Mouse (Mus musculus) c-Kit-positive CD71-positive TER-119-positive erythroid progenitor cells, embryonic 14.5 days (primary cell): Measurements from ENCODE around the gene Atf3.

Experiments used
- DNase-seq: peaks from one replicate; pipeline ENCODE4 v3.0.0-alpha.2; 2013; ENCODE audit warnings: low spot score

Atf3 gene

DNA sequence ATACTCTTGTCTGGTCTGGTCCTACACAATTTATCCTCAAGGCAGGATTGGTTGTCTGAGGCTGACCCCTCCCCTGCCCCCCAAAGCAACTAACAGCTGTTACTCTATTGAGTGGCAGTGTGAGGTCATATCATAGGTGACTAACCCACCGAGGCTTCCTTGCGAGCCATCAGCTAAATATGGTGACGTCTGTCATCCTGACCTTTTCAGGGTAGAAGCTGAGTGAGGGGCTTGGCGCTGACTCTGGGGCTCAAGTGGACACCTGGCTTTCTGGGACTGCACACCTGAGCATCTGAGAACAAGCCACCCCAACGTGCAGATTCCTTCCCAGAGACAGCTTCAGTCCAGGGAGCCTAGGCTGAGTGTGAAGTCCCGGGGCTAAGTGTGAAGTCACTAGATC lies at the start of gene Atf3:
TSS of gene Atf3 (minus strand) at position 101 of the 400 bp plus-strand sequence.
- DNase-seq, result no peak

GRCm38 (mm10) chr1:191267162-191267561 lies 49.3 kb upstream of the Atf3 start:
- no peak for DNase-seq

DNA sequence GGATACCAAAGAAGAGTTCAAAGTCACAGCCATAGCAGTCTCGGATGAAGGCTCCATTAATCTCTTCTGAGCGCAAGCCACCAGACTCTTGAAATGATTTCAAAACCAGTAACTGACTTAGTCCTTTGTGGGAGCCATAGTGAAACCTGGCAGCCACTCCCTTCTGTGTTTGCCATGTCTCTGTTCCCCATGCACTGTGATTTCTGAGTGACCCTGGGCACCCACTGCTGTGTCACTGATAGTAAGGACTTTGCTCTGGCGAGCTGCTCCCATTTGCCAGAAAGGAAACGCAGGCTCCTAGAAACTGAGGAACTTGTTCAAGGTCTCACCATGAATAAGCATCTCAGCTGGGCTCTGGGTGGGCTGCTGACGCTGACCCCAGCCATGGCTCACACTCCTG lies 45.6 kb upstream of the Atf3 start:
- DNase-seq, result no peak

DNA sequence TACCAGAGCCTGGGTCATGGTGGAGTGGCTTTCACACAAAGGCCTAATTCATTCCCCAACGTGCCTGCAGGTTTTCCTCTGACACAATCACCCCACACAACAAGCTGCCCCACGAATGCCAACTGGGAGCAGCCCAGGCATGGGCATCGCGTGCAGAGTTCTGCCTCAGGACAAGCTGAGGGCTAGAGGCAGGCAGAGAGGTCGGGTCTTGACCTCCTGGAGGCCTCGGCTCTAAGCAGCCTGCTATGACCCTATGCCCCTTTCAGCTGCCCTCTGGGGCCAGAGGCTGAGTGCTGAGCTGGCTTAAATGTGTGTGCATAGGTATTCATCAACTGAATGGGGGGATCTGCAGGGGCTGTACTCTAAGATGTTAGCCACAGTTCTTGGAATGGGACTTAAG lies 44.0 kb upstream of the Atf3 start:
- no peak for DNase-seq

- DNase-seq, result no peak
Observed at GRCm38 (mm10) chr1:191259661-191260060, 41.8 kb upstream of the Atf3 start.

GRCm38 (mm10) chr1:191259121-191259520 lies 41.3 kb upstream of the Atf3 start:
- no peak for DNase-seq

DNA sequence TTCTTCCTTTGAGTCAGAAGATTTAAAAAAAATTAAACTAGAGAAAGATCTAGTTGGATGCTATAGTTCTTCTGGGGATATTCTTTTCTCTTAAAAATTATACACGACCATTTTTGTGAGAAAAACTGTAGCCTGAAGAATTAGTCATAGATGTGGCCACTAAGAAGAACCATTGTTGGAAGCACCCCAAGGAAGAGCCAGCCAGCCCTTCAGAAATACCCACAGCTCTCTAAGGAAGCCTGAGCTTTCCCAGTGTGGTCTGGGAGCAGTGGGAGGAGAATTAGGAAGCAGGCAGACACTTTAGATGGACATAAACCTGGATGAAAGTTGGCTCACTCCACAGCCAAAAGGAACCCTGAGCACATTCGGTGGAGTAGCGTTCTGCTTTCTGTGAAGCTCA lies 40.7 kb upstream of the Atf3 start:
- no peak for DNase-seq

DNA sequence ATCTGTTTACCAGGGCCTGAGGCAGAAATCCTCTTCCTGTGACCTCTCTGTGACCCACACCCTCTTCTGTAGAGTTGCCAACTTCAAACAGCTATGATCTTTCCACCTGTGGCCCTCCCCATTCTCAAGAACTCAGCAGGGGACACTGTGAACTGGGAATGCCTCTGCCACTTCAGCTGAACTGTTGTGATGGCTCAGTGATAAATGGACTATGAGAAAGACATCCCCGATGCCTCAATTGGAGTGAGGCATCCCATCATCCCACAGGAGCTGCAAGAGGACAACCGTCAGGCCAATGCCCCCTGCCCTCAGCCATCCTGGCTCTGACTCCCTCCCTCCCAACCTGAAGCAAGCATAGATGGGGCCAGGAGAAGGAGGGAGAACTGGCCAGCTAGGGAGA lies 40.1 kb upstream of the Atf3 start:
- no peak for DNase-seq

DNA sequence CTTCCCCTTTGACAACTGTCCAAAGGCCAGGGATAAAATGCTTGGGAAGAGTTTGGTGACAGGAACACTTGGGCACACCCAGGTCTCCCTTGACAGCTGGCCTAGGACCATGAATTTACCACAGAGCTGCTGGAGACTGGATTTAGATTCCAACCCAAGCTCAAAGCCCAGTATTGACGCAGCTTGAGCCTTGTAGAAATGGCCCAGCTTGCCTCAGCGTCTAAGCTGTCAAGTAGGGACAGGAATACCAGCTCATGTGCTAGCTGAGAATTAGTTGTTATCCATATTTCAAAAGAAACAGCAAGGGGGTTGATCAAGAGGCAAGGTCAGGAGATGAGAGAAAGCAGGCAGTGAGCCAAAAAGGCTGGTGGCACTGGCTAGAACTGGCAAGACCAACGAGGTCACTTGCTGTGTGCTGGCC lies 39.5 kb upstream of the Atf3 start:
- no peak for DNase-seq

- no peak for DNase-seq
Observed at GRCm38 (mm10) chr1:191256566-191257350, 38.9 kb upstream of the Atf3 start.

DNA sequence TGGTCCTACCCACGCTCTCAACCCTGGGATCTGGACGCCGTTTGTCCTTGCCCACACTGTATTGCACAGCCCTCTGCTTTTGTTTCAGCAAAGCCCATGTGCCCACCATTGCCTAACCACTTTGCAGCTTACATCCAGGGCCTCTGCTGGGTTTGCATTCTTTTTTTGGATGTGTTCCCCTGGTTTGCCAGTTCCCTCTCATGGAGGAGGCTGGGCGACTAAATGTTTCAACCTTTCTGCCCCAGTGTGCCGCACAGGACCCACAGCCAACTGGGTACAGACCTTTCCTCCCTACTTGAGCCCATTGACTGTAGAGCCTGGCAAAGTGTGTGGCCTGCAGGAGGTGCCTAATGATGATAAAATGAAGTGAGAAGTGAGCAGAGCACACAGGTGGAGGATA lies 38.3 kb upstream of the Atf3 start:
- no peak for DNase-seq

GRCm38 (mm10) chr1:191254448-191254847 lies 36.6 kb upstream of the Atf3 start:
- no peak for DNase-seq

DNA sequence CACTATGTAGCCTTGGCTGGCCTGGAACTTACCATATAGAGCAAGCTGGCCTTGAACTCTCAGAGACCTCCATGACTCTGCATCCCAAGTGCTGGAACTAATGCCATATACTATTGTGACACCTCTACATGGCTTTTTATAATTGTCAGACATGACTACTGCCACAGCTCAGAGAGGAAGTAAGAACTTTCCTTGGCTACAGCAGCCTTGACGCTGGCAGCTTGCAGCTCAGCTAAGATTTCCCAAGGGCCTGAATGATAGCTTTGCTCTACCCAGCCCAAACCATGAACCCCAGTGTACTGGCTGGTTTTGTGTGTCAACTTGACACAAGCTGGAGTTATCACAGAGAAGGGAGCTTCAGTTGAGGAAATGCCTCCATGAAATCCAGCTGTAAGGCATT lies 35.8 kb upstream of the Atf3 start:
- DNase-seq, result no peak

- DNase-seq, result no peak
Observed at GRCm38 (mm10) chr1:191249975-191250374, 32.1 kb upstream of the Atf3 start.

DNA sequence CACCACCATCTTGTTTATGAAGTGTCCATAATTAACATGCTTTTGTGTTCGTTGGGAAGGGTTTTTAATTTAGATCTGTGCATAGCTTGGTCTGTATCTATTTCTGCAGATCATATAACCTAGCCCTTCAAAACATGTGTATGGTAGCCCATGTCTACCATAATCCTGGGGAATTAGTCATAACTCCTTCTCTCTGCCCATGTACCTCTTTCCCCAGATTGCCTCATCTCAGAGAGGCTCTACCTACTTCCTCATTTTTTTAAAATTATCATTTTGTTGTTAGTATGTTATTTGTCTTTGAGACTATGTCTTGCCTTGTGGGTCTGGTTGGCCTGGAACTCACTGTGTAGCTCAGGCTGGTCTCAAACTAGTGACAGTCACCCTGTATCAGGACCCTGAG lies 30.6 kb upstream of the Atf3 start:
- no peak for DNase-seq

DNA sequence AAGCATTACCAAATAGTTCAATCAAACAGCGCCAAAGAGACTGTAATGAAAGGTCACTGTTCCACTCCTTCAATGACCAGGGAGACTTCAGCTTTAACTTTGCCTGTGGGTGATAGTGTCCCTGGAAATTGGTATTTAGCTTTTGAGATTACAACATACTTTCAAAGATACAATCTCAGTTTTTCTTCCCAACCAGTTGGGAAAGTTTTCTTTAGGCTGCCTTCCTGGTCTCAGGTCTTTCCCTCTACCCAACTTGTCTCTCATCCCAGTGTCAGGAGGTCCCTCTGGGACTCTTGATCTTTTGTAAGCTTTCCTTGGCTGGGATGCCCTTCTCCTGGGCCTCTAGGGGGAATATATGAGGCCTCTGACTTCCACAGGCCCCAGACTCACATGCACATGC lies 29.7 kb upstream of the Atf3 start:
- no peak for DNase-seq

DNA sequence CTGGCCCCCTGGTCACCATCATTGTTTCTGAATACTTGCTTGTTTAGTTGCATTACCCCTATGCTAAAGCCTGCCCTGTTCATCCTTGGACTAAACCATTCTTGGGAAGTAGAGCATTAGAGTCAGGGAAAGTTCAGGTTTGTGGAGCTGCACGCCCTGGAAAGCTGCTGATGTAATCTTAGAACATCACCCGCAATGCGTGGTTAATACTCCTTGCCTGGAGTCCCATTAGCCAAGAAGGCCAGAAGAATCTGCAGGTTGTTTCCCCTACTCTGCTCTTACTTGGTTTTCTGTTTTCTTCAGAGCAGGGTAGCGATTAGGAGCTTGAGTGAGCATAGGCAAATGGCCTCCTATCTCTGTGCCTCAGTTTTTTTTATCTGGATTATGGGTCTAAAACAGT lies 26.0 kb upstream of the Atf3 start:
- no peak for DNase-seq

DNA sequence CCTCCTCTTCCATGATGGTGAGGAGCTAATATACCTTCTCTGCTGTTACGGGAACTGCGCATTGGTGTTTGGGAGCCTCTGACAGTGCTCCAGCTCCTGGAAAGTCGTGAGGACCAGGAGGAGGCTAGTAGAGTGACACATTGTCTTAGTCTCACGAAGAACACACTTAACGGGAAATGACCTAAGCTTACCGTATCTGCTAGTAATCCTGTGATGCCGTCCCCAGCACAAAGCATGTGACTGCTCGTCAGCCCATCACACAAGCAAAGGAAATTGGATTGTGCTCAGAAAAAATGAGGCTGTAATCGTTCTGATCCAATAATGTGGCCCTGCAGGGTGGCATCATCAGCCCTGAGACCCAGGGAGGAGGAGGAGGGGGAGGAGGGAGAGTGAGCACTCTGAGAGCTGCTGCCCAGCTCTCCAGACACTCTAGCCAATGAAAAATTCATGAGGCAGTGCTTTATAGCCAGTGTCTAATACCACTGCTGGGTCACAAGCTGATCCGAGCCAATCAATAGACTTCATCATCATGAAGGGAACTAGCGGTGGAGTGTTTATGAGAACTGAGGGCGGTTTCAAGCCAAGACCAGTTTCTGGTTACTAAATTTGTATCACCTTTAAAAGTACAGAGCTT lies 24.3 kb upstream of the Atf3 start:
- no peak for DNase-seq

GRCm38 (mm10) chr1:191241574-191241973 lies 23.7 kb upstream of the Atf3 start:
- no peak for DNase-seq

GRCm38 (mm10) chr1:191239602-191240001 lies 21.8 kb upstream of the Atf3 start:
- DNase-seq, result no peak

DNA sequence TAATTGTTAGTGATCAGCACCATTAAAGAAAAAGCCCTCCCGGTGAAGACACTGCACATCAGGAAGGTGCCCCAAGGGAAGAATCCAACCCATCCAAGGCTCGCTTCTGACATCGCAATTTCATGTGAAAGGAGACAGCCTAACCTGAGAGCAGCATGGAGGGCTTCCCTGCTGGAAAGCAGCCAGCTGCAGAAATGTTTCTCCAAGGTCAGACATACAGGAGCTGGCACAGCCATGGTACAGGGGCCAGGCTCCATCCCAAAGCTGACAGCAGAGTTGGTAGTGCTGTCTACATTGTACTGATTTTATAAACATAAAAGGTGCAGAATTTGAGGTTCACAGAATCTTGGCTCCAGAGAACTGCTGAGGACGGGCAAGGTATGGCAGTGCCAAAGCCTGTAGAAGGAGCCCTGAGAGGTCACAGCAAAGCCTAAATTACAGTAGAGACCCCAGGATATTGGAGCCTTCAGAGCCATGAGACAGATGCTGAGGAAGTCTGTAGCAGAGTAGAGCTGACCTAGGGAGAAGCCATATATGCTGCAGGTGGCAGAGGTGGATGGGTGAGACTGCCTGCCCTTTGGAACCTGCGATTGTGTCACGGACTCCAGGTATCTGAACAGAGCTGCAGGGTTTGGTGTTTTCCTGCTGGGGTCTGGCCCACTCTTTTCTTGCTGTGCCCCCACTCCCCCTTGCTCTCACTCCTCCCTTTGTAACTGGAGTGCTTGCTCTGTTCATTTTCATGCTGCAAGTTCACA lies 18.1 kb upstream of the Atf3 start:
- no peak for DNase-seq

DNA sequence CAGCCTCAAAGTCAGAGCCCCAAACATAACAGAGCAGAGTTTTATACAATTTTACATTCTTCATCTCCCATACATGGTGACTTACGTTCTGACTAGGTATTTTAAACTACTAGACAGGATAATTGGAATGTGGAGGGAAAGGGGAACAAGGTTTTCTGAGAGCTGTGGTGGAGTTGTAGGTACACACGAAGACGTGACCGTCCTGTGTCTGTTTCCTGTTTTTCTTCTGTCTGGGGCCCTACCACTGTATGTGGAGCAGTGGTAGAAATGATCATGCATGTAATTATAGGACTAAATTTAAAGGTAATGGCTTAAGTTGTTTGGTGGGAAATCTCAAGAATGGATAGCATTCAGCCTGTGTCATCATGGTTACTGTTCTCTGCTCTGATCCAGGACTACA lies 17.0 kb upstream of the Atf3 start:
- DNase-seq, result no peak

DNA sequence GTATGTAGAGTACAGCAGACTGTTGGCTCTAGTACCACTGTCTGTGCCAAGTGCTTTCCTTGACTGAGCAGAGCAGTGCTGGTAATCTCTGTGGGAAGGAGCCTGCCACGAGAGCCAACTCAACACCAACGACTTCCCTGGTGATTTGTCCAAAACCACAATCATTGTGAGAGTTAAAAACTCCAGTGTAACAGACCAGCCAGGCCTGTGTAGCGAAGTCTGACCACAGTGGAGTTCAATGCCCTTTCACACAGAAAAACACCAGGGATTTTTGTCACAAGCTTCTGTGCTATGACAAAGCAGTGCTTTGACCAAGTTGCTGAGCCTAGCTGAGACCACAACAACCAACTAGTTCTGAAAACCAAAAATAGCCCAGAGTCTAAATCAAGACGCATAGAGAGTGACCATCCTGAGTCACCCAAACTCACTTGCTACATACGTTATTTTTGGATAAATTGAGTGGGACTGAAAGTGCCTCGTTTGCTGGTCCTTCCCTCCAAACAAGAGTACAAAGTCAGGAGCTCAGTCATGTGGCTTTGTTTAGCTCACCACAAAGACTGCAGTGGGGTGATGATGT lies 12.6 kb upstream of the Atf3 start:
- DNase-seq, result no peak
